Mouse (Mus musculus): Measurements from ENCODE around the gene Spp2. TPM values are rescaled to one million over a fixed set of nuclear protein-coding genes. Genes with fewer than 3 reads are reported as not detected.

Spp2 gene
- polyA plus RNA-seq (2014; fragmentation: Nextera tagmentation; extraction: Ambion mirVana) = not detected in 2 replicates

- no peaks in the 10 kb centered on the region for H3K27me3 ChIP-seq (ENCODE audit: control insufficient read depth, insufficient read depth, low read length)
- no peak for ATAC-seq (ENCODE audit: insufficient number of reproducible peaks, insufficient read depth, low FRiP score, low read depth)
- no peak within 1 kb of the TSS for H3K4me2 ChIP-seq (ENCODE audit: low read length)
- no peaks in the 10 kb centered on the region for H3K36me3 ChIP-seq (ENCODE audit: control insufficient read depth, insufficient read depth, low read length)
- WGBS = 73% methylated on average over 5 of the region's 5 CpGs
- no peaks in the 10 kb centered on the region for H3K4me1 ChIP-seq (ENCODE audit: control insufficient read depth in 2 of 2, insufficient read depth in 2 of 2, low read length in 2 of 2)
- no peaks in the 10 kb centered on the region for H3K9me3 ChIP-seq (ENCODE audit: control insufficient read depth, low read length)
- no peak within 1 kb of the TSS for H3K27ac ChIP-seq (replicated peaks in 1 of 2; ENCODE audit: control insufficient read depth in 1 of 2, insufficient read depth in 1 of 2, low read depth in 2 of 2, low read length in 2 of 2)
- H3K9ac ChIP-seq (ENCODE audit: low read length) = no peak within 1 kb of the TSS
- H3K4me3 ChIP-seq (ENCODE audit: control insufficient read depth in 1 of 2, insufficient read depth in 1 of 2, low read depth in 1 of 2, low read length in 2 of 2) = no peak within 1 kb of the TSS
Observed at GRCm38 (mm10) chr1:88406807-88407198, at the start of gene Spp2. Gene Spp2 (plus strand): TSS chr1:88406961.

- Histone ChIP-seq H3K27me3 (ENCODE audit: control insufficient read depth, insufficient read depth, low read length) (no peaks in the 10 kb centered on the region; the same call in 1 of the 2 replicates), H3K4me2 (ENCODE audit: low read length) (no peak overlapping the region), H3K4me3 (ENCODE audit: control insufficient read depth in 1 of 2, insufficient read depth in 1 of 2, low read depth in 1 of 2, low read length in 2 of 2) (no peak overlapping the region), H3K36me3 (ENCODE audit: control insufficient read depth, insufficient read depth, low read length) (no peaks in the 10 kb centered on the region), H3K9me3 (ENCODE audit: control insufficient read depth, low read length) (no peaks in the 10 kb centered on the region), H3K27ac (replicated peaks in 1 of 2; ENCODE audit: control insufficient read depth in 1 of 2, insufficient read depth in 1 of 2, low read depth in 2 of 2, low read length in 2 of 2) (no peak overlapping the region), H3K4me1 (ENCODE audit: control insufficient read depth in 2 of 2, insufficient read depth in 2 of 2, low read length in 2 of 2) (no peaks in the 10 kb centered on the region), H3K9ac (ENCODE audit: low read length) (no peak overlapping the region)
- WGBS = 68% methylated on average over 6 of the region's 6 CpGs
- ATAC-seq (ENCODE audit: insufficient number of reproducible peaks, insufficient read depth, low FRiP score, low read depth) = no peak; the same call in 1 of the 2 replicates
Observed at GRCm38 (mm10) chr1:88357458-88358090, 49.2 kb upstream of the Spp2 start.

GRCm38 (mm10) chr1:88358102-88358654 lies 48.6 kb upstream of the Spp2 start:
- 77% methylated on average over 7 of the region's 7 CpGs for WGBS

GRCm38 (mm10) chr1:88361085-88361484 lies 45.7 kb upstream of the Spp2 start:
- no peaks in the 10 kb centered on the region for H3K36me3 ChIP-seq (ENCODE audit: control insufficient read depth, insufficient read depth, low read length)
- no peaks in the 10 kb centered on the region for H3K27me3 ChIP-seq (ENCODE audit: control insufficient read depth, insufficient read depth, low read length)
- H3K9ac ChIP-seq (ENCODE audit: low read length) = no peak overlapping the region
- H3K27ac ChIP-seq (replicated peaks in 1 of 2; ENCODE audit: control insufficient read depth in 1 of 2, insufficient read depth in 1 of 2, low read depth in 2 of 2, low read length in 2 of 2) = no peak overlapping the region
- no peak overlapping the region for H3K4me3 ChIP-seq (ENCODE audit: control insufficient read depth in 1 of 2, insufficient read depth in 1 of 2, low read depth in 1 of 2, low read length in 2 of 2)
- H3K4me1 ChIP-seq (ENCODE audit: control insufficient read depth in 2 of 2, insufficient read depth in 2 of 2, low read length in 2 of 2) = no peaks in the 10 kb centered on the region
- no peak for ATAC-seq (ENCODE audit: insufficient number of reproducible peaks, insufficient read depth, low FRiP score, low read depth)
- 75% methylated on average over 4 of the region's 4 CpGs for WGBS
- H3K9me3 ChIP-seq (ENCODE audit: control insufficient read depth, low read length) = no peaks in the 10 kb centered on the region
- H3K4me2 ChIP-seq (ENCODE audit: low read length) = no peak overlapping the region

More at GRCm38 (mm10) chr1:88358102-88358654, 48.6 kb upstream of the Spp2 start:
- Histone ChIP-seq H3K27me3 (ENCODE audit: control insufficient read depth, insufficient read depth, low read length) (no peaks in the 10 kb centered on the region; the same call in 1 of the 2 replicates), H3K4me1 (ENCODE audit: control insufficient read depth in 2 of 2, insufficient read depth in 2 of 2, low read length in 2 of 2) (no peaks in the 10 kb centered on the region), H3K9me3 (ENCODE audit: control insufficient read depth, low read length) (no peaks in the 10 kb centered on the region), H3K4me2 (ENCODE audit: low read length) (no peak overlapping the region), H3K27ac (replicated peaks in 1 of 2; ENCODE audit: control insufficient read depth in 1 of 2, insufficient read depth in 1 of 2, low read depth in 2 of 2, low read length in 2 of 2) (no peak overlapping the region), H3K4me3 (ENCODE audit: control insufficient read depth in 1 of 2, insufficient read depth in 1 of 2, low read depth in 1 of 2, low read length in 2 of 2) (no peak overlapping the region), H3K9ac (ENCODE audit: low read length) (no peak overlapping the region), H3K36me3 (ENCODE audit: control insufficient read depth, insufficient read depth, low read length) (no peaks in the 10 kb centered on the region)
- ATAC-seq (ENCODE audit: insufficient number of reproducible peaks, insufficient read depth, low FRiP score, low read depth) = no peak

GRCm38 (mm10) chr1:88366881-88367644 lies 39.7 kb upstream of the Spp2 start:
- Histone ChIP-seq H3K36me3 (ENCODE audit: control insufficient read depth, insufficient read depth, low read length) (no peaks in the 10 kb centered on the region), H3K27ac (replicated peaks in 1 of 2; ENCODE audit: control insufficient read depth in 1 of 2, insufficient read depth in 1 of 2, low read depth in 2 of 2, low read length in 2 of 2) (no peak overlapping the region), H3K27me3 (ENCODE audit: control insufficient read depth, insufficient read depth, low read length) (no peaks in the 10 kb centered on the region), H3K4me3 (ENCODE audit: control insufficient read depth in 1 of 2, insufficient read depth in 1 of 2, low read depth in 1 of 2, low read length in 2 of 2) (no peak overlapping the region), H3K9me3 (ENCODE audit: control insufficient read depth, low read length) (0 out of 2 replicates have a peak, but pooled peaks cover 4% of the 10 kb centered on the region), H3K4me1 (ENCODE audit: control insufficient read depth in 2 of 2, insufficient read depth in 2 of 2, low read length in 2 of 2) (no peaks in the 10 kb centered on the region), H3K9ac (ENCODE audit: low read length) (no peak overlapping the region), H3K4me2 (ENCODE audit: low read length) (no peak overlapping the region)
- ATAC-seq (ENCODE audit: insufficient number of reproducible peaks, insufficient read depth, low FRiP score, low read depth) = no peak
- 63% methylated on average over 11 of the region's 11 CpGs for WGBS

- 70% methylated on average over 1 of the region's 1 CpGs for WGBS
- no peak for ATAC-seq (ENCODE audit: insufficient number of reproducible peaks, insufficient read depth, low FRiP score, low read depth)
- Histone ChIP-seq H3K36me3 (ENCODE audit: control insufficient read depth, insufficient read depth, low read length) (no peaks in the 10 kb centered on the region), H3K27me3 (ENCODE audit: control insufficient read depth, insufficient read depth, low read length) (no peaks in the 10 kb centered on the region), H3K4me1 (ENCODE audit: control insufficient read depth in 2 of 2, insufficient read depth in 2 of 2, low read length in 2 of 2) (no peaks in the 10 kb centered on the region), H3K9me3 (ENCODE audit: control insufficient read depth, low read length) (peaks cover 4% of the 10 kb centered on the region; the same call in 1 of the 2 replicates), H3K4me3 (ENCODE audit: control insufficient read depth in 1 of 2, insufficient read depth in 1 of 2, low read depth in 1 of 2, low read length in 2 of 2) (no peak overlapping the region), H3K4me2 (ENCODE audit: low read length) (no peak overlapping the region), H3K27ac (replicated peaks in 1 of 2; ENCODE audit: control insufficient read depth in 1 of 2, insufficient read depth in 1 of 2, low read depth in 2 of 2, low read length in 2 of 2) (no peak overlapping the region), H3K9ac (ENCODE audit: low read length) (no peak overlapping the region)
Observed at GRCm38 (mm10) chr1:88378446-88378845, 28.3 kb upstream of the Spp2 start.

- Histone ChIP-seq H3K9me3 (ENCODE audit: control insufficient read depth, low read length) (no peaks in the 10 kb centered on the region), H3K4me2 (ENCODE audit: low read length) (no peak overlapping the region), H3K27ac (replicated peaks in 1 of 2; ENCODE audit: control insufficient read depth in 1 of 2, insufficient read depth in 1 of 2, low read depth in 2 of 2, low read length in 2 of 2) (no peak overlapping the region), H3K9ac (ENCODE audit: low read length) (no peak overlapping the region), H3K4me3 (ENCODE audit: control insufficient read depth in 1 of 2, insufficient read depth in 1 of 2, low read depth in 1 of 2, low read length in 2 of 2) (no peak overlapping the region), H3K27me3 (ENCODE audit: control insufficient read depth, insufficient read depth, low read length) (no peaks in the 10 kb centered on the region), H3K4me1 (ENCODE audit: control insufficient read depth in 2 of 2, insufficient read depth in 2 of 2, low read length in 2 of 2) (no peaks in the 10 kb centered on the region), H3K36me3 (ENCODE audit: control insufficient read depth, insufficient read depth, low read length) (no peaks in the 10 kb centered on the region)
- WGBS = 63% methylated on average over 4 of the region's 4 CpGs
- no peak for ATAC-seq (ENCODE audit: insufficient number of reproducible peaks, insufficient read depth, low FRiP score, low read depth)
Observed at GRCm38 (mm10) chr1:88391632-88392031, 15.1 kb upstream of the Spp2 start.

All from heart, embryonic 14.5 days (tissue).